Mouse (Mus musculus) small intestine, adult 2 months (tissue): Measurements from ENCODE around the gene Aff3. TPM values are rescaled to one million over a fixed set of nuclear protein-coding genes. Genes with fewer than 3 reads are reported as not detected.

ENCODE experiments used
- H3K27ac ChIP-seq: fragments of 200-500 bp; 2 replicates; pipeline ENCODE4 v1.5.1; 2012; ENCODE audit warnings: low read depth, low read length, control low read depth, inconsistent platforms; ENCODE audit not compliant: insufficient read depth
- H3K27me3 ChIP-seq: fragments of 200-500 bp; 2 replicates; pipeline ENCODE4 v1.6.1; 2012; ENCODE audit warnings: mild to moderate bottlenecking, moderate library complexity, low read length, inconsistent platforms; ENCODE audit not compliant: control insufficient read depth, insufficient read depth
- H3K36me3 ChIP-seq: fragments of 200-500 bp; 2 replicates; pipeline ENCODE4 v1.6.1; 2012; ENCODE audit warnings: mild to moderate bottlenecking, low read length, control low read depth, inconsistent platforms; ENCODE audit not compliant: control insufficient read depth, insufficient read depth
- H3K4me1 ChIP-seq: fragments of 200-500 bp; 2 replicates; pipeline ENCODE4 v1.6.1; 2012; ENCODE audit warnings: low read length, inconsistent platforms, mixed read lengths; ENCODE audit not compliant: control insufficient read depth, insufficient read depth, insufficient read length
- H3K4me3 ChIP-seq: fragments of 200-500 bp; 2 replicates; pipeline ENCODE4 v1.5.1; 2012; ENCODE audit warnings: low read depth, mild to moderate bottlenecking, control low read depth, inconsistent platforms, low read length, moderate library complexity
- CTCF ChIP-seq: fragments of 200-500 bp; IDR thresholded peaks from 2 replicates; pipeline ENCODE4 v1.5.1; 2012; ENCODE audit warnings: low read depth, mild to moderate bottlenecking, control low read depth, inconsistent platforms, low read length, moderate library complexity, mixed read lengths; ENCODE audit not compliant: insufficient replicate concordance, insufficient read length; ENCODE audit errors: extremely low read depth
- POLR2A ChIP-seq: fragments of 200-500 bp; IDR thresholded peaks from 2 replicates; pipeline ENCODE4 v1.6.1; 2012; ENCODE audit warnings: low read depth, mild to moderate bottlenecking, control low read depth, inconsistent platforms, low read length, moderate library complexity
- WGBS: fragments of 180-500 bp; shearing (Covaris S2); methylation state at CpG from one replicate; pipeline ENCODE4 v1.1.7; 2018; 5-methylcytosine and 5-hydroxymethylcytosine counted together
- polyA plus RNA-seq: library from polyadenylated mRNA; depleted of rRNA; stranded (reverse); fragments of >200 nt; gene quantifications from 2 replicates; pipeline ENCODE4 v1.2.3, GENCODE M21; 2012

Aff3 gene
- polyA plus RNA-seq, 1 experiment: 1.5 TPM

DNA sequence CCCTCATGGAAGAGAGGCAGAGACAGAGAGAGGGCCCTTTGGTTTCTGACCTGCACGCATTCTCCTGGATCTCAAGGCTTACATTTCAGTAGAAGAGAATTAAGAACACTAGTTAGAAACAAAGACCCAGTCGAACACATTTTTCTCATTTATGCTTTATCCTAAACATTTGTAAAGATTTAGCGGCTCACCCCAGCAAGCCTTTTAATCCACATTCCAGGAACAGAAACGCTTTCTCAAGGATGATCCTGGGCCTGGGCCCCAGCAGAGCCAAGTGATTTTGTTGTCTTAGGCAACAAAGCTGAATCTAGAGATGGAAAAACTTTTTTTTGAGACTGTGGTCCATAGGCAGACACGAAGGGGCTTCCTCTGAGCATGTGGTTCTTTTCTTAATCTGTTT is 23.5 kb upstream of the Aff3 start:
- H3K4me3 ChIP-seq: no peak overlapping the region
- H3K27me3 ChIP-seq: no peaks in the 10 kb centered on the region
- no peak overlapping the region for H3K27ac ChIP-seq
- TF ChIP-seq POLR2A (no peak), CTCF (no peak)
- 77% methylated on average over 5 of the region's 5 CpGs for WGBS
- H3K4me1 ChIP-seq: no peaks in the 10 kb centered on the region
- no peaks in the 10 kb centered on the region for H3K36me3 ChIP-seq

DNA sequence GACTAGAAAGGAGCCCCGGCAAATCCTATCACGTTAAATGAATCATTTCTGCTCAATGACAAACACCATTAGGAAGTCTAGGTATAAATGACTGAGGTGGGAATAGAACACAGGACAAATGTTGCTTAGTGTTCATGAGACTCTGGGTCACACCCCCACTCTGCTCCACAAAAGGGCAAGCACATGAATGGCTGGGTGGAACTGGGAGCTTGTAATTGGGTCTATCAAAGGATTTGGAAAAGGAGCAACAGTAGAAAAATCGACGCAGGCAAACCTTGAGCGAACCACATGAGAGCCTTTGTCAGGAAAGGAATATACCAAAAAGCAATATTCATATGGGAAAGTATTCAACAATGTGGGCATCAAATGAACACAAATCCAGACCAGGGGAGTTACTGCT is 21.0 kb upstream of the Aff3 start:
- 86% methylated on average over 5 of the region's 5 CpGs for WGBS
- Histone ChIP-seq H3K4me1 (no peaks in the 10 kb centered on the region), H3K4me3 (no peak overlapping the region), H3K27me3 (no peaks in the 10 kb centered on the region), H3K36me3 (no peaks in the 10 kb centered on the region), H3K27ac (no peak overlapping the region)
- TF ChIP-seq POLR2A (no peak), CTCF (no peak)

DNA sequence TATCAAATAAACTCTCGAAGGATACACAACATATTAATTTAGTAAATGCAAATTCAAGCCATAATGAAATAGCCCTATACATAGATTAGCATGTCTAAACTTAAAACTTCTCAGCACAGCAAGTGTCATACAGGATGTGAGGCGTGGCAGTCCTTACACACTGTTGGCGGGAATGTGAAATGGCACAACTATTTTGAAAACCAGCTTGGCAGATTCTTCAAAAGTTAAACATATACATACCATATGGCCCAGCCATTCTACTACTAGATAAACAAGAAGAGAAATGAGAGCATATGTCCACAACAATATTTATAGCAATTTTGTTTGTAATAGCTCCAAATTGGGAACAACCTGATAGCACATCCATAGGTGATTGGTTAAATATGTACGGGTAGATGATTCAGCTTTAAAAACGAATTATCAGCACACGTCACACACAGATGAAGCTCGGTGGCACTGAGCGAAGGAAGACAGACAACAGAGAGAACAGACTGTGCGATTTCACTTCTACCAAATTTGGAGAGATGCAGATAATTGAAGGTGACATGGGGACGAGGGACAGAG is 18.5 kb upstream of the Aff3 start:
- Histone ChIP-seq H3K27ac (no peak overlapping the region), H3K4me3 (no peak overlapping the region), H3K36me3 (no peaks in the 10 kb centered on the region), H3K4me1 (no peaks in the 10 kb centered on the region), H3K27me3 (no peaks in the 10 kb centered on the region)
- TF ChIP-seq POLR2A: no peak
- no peak for TF ChIP-seq CTCF
- WGBS: 82% methylated on average over 10 of the region's 10 CpGs

DNA sequence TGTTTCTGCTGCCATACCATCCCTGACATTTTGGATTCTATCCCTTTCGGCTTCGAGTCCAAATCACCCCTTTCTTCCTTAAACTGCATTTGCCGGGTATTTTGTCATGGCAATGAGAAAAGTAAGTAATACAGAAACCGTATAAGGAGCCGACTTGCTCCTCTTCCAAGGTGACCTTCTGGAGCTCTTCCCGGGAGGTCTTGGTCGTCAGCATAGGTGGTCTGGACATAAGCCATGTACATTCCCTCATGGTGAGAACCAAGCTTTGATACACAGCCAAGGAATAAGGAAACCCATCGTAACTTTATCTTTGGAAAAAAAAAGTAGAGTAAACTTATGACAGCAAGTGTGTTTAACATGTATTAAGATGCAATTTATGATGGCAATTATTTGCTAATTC is 15.1 kb upstream of the Aff3 start:
- no peaks in the 10 kb centered on the region for H3K4me1 ChIP-seq
- H3K36me3 ChIP-seq: no peaks in the 10 kb centered on the region
- no peak overlapping the region for H3K27ac ChIP-seq
- TF ChIP-seq POLR2A (no peak), CTCF (no peak)
- no peaks in the 10 kb centered on the region for H3K27me3 ChIP-seq
- H3K4me3 ChIP-seq: no peak overlapping the region
- 69% methylated on average over 8 of the region's 8 CpGs for WGBS

DNA sequence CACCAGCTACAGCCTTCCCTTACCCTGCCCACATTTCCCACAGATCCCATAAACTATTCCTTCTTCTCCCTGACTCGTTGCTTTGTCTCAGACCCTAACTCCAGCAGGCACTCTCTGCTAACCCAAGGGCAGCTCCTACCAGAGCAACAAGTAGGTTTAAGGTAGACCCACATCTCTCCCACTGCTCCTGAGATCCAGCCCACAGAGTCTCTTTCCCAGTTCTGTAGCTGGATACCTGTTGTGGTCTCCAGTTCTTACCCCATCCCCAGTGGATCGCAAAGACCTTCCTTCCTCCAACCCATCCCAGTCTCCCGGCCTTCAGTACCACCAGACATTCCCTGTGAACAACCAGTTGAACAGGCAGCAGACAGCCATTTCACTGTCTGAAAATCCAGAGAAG is 7.0 kb upstream of the Aff3 start:
- Histone ChIP-seq H3K27ac (no peak overlapping the region), H3K36me3 (no peaks in the 10 kb centered on the region), H3K27me3 (no peaks in the 10 kb centered on the region), H3K4me1 (no peaks in the 10 kb centered on the region), H3K4me3 (no peak overlapping the region)
- WGBS: 67% methylated on average over 3 of the region's 3 CpGs
- TF ChIP-seq CTCF (no peak), POLR2A (no peak)

DNA sequence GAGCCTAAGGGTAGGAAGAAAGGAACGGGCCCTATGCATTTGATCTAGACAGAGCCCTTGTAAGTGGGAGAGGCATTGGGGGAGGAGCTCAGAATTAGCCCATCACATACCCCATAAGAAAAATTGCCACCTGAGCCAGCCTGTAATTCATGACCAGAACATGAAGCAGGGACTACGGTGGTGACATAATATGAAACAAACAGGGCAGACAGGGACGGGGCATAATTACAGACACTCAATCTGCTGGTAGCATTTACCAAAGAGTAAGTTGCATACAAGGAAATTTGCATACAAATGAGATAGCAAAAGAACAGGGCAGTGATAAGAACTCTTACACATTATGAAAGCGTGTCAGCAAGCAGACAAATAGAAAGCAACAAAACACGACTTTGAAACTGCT is 6.3 kb upstream of the Aff3 start:
- TF ChIP-seq CTCF: no peak
- no peak for TF ChIP-seq POLR2A
- no peaks in the 10 kb centered on the region for H3K4me1 ChIP-seq
- 74% methylated on average over 5 of the region's 5 CpGs for WGBS
- no peak overlapping the region for H3K27ac ChIP-seq
- H3K4me3 ChIP-seq: no peak overlapping the region
- H3K36me3 ChIP-seq: no peaks in the 10 kb centered on the region
- H3K27me3 ChIP-seq: no peaks in the 10 kb centered on the region

DNA sequence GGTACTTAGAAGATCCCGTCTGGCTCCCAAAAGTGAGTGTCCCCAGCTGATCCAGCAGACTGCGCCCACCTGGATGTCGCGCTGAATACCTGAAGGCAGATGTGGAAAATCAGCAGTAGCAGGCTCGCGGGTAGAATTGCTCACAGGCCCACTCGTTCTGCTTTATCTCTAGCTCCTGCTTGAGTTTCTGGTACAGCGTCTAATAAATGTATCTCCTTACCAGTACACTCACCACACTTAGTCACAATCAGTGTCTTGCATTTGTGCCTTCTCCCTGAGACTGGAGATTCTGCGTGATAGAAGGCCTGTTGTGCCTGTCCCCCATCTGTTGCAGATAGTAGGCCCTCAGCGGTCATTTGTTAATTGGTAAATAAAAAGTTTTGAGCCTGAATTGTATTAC is 3.6 kb upstream of the Aff3 start:
- Histone ChIP-seq H3K27ac (no peak overlapping the region), H3K27me3 (no peaks in the 10 kb centered on the region), H3K4me3 (no peak overlapping the region), H3K36me3 (no peaks in the 10 kb centered on the region), H3K4me1 (no peaks in the 10 kb centered on the region)
- WGBS: 85% methylated on average over 10 of the region's 10 CpGs
- TF ChIP-seq CTCF (no peak), POLR2A (no peak)

DNA sequence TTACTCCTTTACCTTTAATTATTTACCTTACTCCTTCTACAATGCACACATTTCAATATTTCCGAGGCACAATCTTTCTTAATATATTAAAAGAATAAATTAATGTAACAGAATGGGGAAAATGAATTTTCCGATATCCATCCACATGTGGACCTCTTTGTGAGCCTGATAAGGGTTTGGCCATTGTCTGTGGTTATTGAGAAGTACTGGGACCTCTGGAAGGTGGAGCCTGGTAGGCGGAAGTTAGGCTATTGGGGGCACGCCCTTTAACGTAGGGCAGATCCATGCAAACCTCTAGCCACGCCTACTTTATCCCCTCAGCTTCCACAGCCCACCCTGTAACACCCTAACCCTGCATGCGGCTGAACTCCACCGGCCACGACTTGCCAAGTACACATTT is 3.1 kb upstream of the Aff3 start:
- Histone ChIP-seq H3K36me3 (no peaks in the 10 kb centered on the region), H3K4me1 (no peaks in the 10 kb centered on the region), H3K27me3 (no peaks in the 10 kb centered on the region), H3K27ac (no peak overlapping the region), H3K4me3 (no peak overlapping the region)
- 68% methylated on average over 9 of the region's 9 CpGs for WGBS
- no peak for TF ChIP-seq POLR2A
- no peak for TF ChIP-seq CTCF

DNA sequence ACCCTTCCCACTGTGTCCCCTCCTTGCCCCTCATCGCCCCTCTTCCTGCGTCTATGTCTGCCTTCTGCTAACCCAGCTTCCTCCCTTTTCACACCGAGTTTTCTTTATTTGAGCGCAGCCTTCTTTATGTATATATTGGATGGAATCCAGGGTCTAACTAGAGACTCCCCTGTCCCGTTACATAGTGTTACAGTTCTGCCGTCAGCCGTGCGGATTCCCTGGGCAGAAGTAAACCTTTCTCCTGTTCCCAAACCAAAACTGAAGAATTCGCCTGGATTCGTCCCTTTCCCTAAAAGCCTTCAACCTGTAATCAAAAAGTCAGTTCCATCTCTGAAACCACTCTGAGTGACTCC is 2.0 kb upstream of the Aff3 start:
- Histone ChIP-seq H3K27ac (no peak overlapping the region), H3K4me1 (no peaks in the 10 kb centered on the region), H3K4me3 (no peak overlapping the region), H3K27me3 (no peaks in the 10 kb centered on the region), H3K36me3 (no peaks in the 10 kb centered on the region)
- WGBS: 75% methylated on average over 10 of the region's 10 CpGs
- TF ChIP-seq CTCF (no peak), POLR2A (no peak)
